Mouse (Mus musculus) ovary, adult 18-20 months (tissue): Measurements from ENCODE around the gene Txlng.

Source experiments
- DNase-seq: peaks from one replicate; pipeline ENCODE4 v3.0.0; 2022; ENCODE audit warnings: low spot score, mixed read lengths

Gene Txlng

GRCm38 (mm10) chrX:162760115-162760942 is 68.9 kb downstream of the Txlng start, which contains the start of gene Rbbp7:
Rbbp7 (plus strand) TSS chrX:162760402.
- DNase-seq, result peak; percentile 93

- DNase-seq, result no peak
Observed at GRCm38 (mm10) chrX:162759251-162760114, 69.8 kb downstream of the Txlng start.

DNA sequence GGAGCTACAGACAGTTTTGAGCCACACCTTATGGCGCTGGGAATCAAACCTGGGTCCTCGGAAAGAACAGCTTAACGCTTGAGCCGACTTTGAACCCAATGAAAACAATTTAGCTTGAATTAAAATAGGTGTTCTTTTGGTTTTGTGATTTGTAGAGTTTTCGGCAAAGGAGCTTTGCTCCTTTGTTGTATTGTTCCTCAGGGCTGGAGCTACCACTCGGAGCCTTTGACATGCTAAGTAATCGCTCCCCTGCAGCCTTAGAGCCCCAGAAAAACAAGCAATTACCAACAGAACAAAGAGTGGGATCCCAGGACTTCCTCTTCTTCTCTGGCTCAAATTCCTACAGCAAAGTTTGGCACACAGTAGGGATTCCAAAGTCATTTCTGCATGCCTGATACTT is 73.2 kb downstream of the Txlng start:
- DNase-seq, result no peak

- DNase-seq, result no peak
Observed at GRCm38 (mm10) chrX:162754314-162754713, 74.9 kb downstream of the Txlng start.

DNA sequence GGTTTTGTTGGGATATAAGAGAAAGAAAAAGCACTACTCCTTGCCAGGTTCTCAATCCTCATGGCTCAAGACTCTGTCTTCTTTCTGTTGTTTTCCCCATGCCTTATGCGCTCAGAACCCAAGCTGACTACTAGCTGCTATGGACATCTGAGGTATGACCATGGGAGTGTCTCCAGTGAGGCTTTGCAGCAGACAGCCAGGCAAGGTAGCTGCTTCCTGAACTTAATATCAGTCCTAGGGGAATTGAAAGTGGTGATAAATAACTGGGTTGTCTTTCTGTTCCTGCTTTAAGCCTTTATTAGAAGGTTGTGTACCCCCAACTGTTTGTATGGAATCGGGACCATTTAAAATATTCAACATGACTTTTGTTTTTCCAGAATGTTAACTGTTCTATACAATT is 76.8 kb downstream of the Txlng start:
- DNase-seq, result no peak

DNA sequence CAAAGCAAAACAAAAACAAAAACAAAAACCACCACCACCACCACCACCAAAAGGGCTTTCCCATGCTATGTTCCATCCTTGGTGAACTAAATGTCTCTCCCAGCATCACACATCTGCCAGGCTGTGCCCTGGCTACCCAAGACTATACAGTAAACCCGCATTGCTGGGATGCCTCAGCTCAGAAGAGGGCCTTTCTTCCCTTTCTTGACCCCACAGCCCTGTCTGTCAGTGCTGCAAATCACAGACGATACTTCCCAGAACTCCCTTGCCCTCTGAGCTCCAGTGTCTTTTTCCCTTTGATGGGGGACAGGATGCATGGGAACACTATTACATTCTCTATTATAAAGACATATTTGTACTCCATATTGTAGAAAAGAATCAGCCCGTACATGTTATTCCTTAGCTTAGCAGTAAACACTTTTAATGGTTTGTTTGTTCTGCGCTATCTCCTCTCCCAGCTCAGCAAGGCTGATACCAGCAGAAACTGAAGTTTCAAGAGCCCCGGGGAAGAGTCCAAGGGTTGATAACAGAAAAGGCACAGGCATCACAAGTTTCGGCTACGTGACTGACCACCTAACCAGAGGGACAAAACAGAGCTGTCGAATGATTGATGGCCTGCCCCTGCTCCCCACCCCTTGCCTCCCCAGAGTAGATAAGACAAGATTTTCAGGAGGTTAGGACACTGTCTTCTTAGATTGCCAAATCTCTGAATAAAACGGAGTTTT is 80.4 kb downstream of the Txlng start:
- DNase-seq, result no peak

- peak; percentile 40 for DNase-seq
Observed at GRCm38 (mm10) chrX:162736140-162736659, 93.1 kb downstream of the Txlng start.

GRCm38 (mm10) chrX:162734997-162735929 is 94.0 kb downstream of the Txlng start:
- peak; percentile 31 for DNase-seq

- DNase-seq, result no peak
Observed at GRCm38 (mm10) chrX:162730031-162730430, 99.2 kb downstream of the Txlng start.
